In genomic region chr15:97726310-97726709, GRCm38 (mm10) we compare ENCODE assay signal across 23 mouse cellular contexts. TPM values are rescaled to one million over a fixed set of nuclear protein-coding genes. Genes with fewer than 3 reads are reported as not detected.
DNase-seq lines count a peak whose midpoint lies in the region; ATAC-seq and TF ChIP-seq lines count a peak whose summit lies in the region.
"Had no signal": no experiment of that assay in that cellular context is flagged by ENCODE, and none has a peak within 500 bp of the region (broad histone marks: within the 10 kb centered on the region; RNA-seq: fewer than 3 reads in every experiment).

No protein-coding gene starts in this region.

- no peak for ATAC-seq in hindbrain, embryonic 16.5 days
- ATAC-seq: CD4-positive, CD25-positive, alpha-beta regulatory T cell, adult 4 months; forebrain, embryonic 16.5 days; hindbrain, postnatal 0 days had no signal

- no peaks in the 10 kb centered on the region for H3K27me3 ChIP-seq in spleen, adult 2 months (ENCODE audit: control insufficient read depth, insufficient read depth, low read length)
- no peaks in the 10 kb centered on the region for H3K27me3 ChIP-seq in hindbrain, embryonic 16.5 days (replicated peaks; ENCODE audit: control insufficient read depth, insufficient read depth, low read length)
- H3K27me3 ChIP-seq: embryonic facial prominence, embryonic 12.5 days; embryonic facial prominence, embryonic 15.5 days; heart, embryonic 12.5 days; heart, embryonic 15.5 days; hindbrain, embryonic 13.5 days had no signal

- no peak for TF ChIP-seq CTCF in gastrocnemius, adult 2 months (IDR thresholded peaks at IDR 0.05)
- no peak for TF ChIP-seq CTCF in spleen, adult 2 months (IDR thresholded peaks at IDR 0.05; ENCODE audit: extremely low read depth, insufficient read depth, insufficient read length, insufficient replicate concordance)

- DNase-seq in gastrocnemius, adult 2 months: no peak
- DNase-seq in gastrocnemius, adult 8-10 months (ENCODE audit: low spot score in 2 of 2): no peak
- no peak for DNase-seq in spleen, adult 2 months (ENCODE audit: low read depth in 1 of 2, low spot score in 2 of 2)
- no peak for DNase-seq in spleen, postnatal 4 days (ENCODE audit: low spot score in 2 of 2)
- peak; percentile 33 for DNase-seq in thymus, postnatal 14 days
- no peak for DNase-seq in thymus, postnatal 25 days
- DNase-seq: adrenal gland, postnatal 14 days; B cell, adult 2 months; cerebellum, adult 11 months; cerebellum, adult 2 months; cerebellum, adult 9-11 months; cerebellum, postnatal 25 days had no signal

- no peak overlapping the region for H3K4me3 ChIP-seq in gastrocnemius, adult 2 months
- no peak overlapping the region for H3K4me3 ChIP-seq in spleen, adult 2 months (ENCODE audit: extremely low read depth, insufficient read depth, insufficient read length)
- no peak overlapping the region for H3K4me3 ChIP-seq in hindbrain, embryonic 16.5 days (ENCODE audit: low read length)
- H3K4me3 ChIP-seq: embryonic facial prominence, embryonic 12.5 days; embryonic facial prominence, embryonic 15.5 days; heart, embryonic 12.5 days; heart, embryonic 15.5 days; hindbrain, embryonic 10.5 days; hindbrain, embryonic 13.5 days had no signal

- no peak for TF ChIP-seq POLR2A in spleen, adult 2 months (IDR thresholded peaks at IDR 0.05; ENCODE audit: low read depth, low read length)

- no peaks in the 10 kb centered on the region for H3K36me3 ChIP-seq in spleen, adult 2 months (ENCODE audit: control insufficient read depth, insufficient read depth, low read length)
- no peaks in the 10 kb centered on the region for H3K36me3 ChIP-seq in hindbrain, embryonic 16.5 days (ENCODE audit: control insufficient read depth, insufficient read depth, low read length)
- H3K36me3 ChIP-seq: embryonic facial prominence, embryonic 12.5 days; embryonic facial prominence, embryonic 15.5 days; heart, embryonic 12.5 days; heart, embryonic 15.5 days; hindbrain, embryonic 10.5 days; hindbrain, embryonic 13.5 days had no signal

- H3K27ac ChIP-seq in gastrocnemius, adult 2 months: peak overlapping the region; percentile 77
- H3K27ac ChIP-seq in spleen, adult 2 months (ENCODE audit: insufficient read depth, low read length): peak overlapping the region; percentile 42; the same call in 1 of the 2 replicates
- no peak overlapping the region for H3K27ac ChIP-seq in hindbrain, embryonic 16.5 days (ENCODE audit: low read depth, low read length)
- H3K27ac ChIP-seq: embryonic facial prominence, embryonic 12.5 days; embryonic facial prominence, embryonic 15.5 days; heart, embryonic 15.5 days; hindbrain, embryonic 10.5 days; hindbrain, embryonic 13.5 days; hindbrain, postnatal 0 days had no signal

- no peak overlapping the region for H3K9ac ChIP-seq in hindbrain, embryonic 16.5 days (ENCODE audit: low read depth, low read length)
- H3K9ac ChIP-seq: embryonic facial prominence, embryonic 12.5 days; embryonic facial prominence, embryonic 15.5 days; heart, embryonic 12.5 days; heart, embryonic 15.5 days; hindbrain, embryonic 13.5 days had no signal

- intact Hi-C loops in gastrocnemius, adult 2 months (cut with DNase I): no loop called here

- peaks cover 25% of the 10 kb centered on the region; the same call in 1 of the 2 replicates for H3K4me1 ChIP-seq in spleen, adult 2 months (ENCODE audit: control insufficient read depth, insufficient read depth, insufficient read length)
- H3K4me1 ChIP-seq in hindbrain, embryonic 16.5 days (ENCODE audit: control insufficient read depth, insufficient read depth, low read depth, low read length): no peaks in the 10 kb centered on the region

- no peaks in the 10 kb centered on the region for H3K9me3 ChIP-seq in hindbrain, embryonic 16.5 days (ENCODE audit: control insufficient read depth, low read length)
- H3K9me3 ChIP-seq: embryonic facial prominence, embryonic 12.5 days; embryonic facial prominence, embryonic 15.5 days; heart, embryonic 12.5 days; heart, embryonic 15.5 days; hindbrain, embryonic 10.5 days; hindbrain, embryonic 13.5 days had no signal

- no peak overlapping the region for H3K4me2 ChIP-seq in hindbrain, embryonic 16.5 days (ENCODE audit: low read length)
- H3K4me2 ChIP-seq: embryonic facial prominence, embryonic 12.5 days; embryonic facial prominence, embryonic 15.5 days; heart, embryonic 12.5 days; heart, embryonic 15.5 days; hindbrain, embryonic 13.5 days had no signal

- WGBS in spleen, adult 2 months: 77% methylated on average over 13 of the region's 13 CpGs
- WGBS in hindbrain, embryonic 16.5 days: 77% methylated on average over 13 of the region's 13 CpGs

RNA-seq across cellular contexts. Expression of gene Endou, which starts 4.8 kb away (rescaled TPM):
- total RNA-seq in gastrocnemius, adult 2 months (2021): under 1 TPM; 0.13 to 0.22 TPM
- total RNA-seq in gastrocnemius, adult 8-10 months (2022): under 1 TPM; 0.19 to 0.49 (median 0.31) TPM
- 3.0 and 4.1 TPM in 2 replicates for polyA plus RNA-seq in spleen, adult 2 months (2012; rRNA removed)
- polyA plus RNA-seq in hindbrain, embryonic 16.5 days (2015; fragmentation: Nextera tagmentation; extraction: Ambion mirVana): 0.14 and 0.41 TPM in 2 replicates
- polyA plus RNA-seq: forebrain, embryonic 11.5 days had no signal

RNA-seq across cellular contexts. Expression of gene Rpap3, which starts 20.7 kb away (rescaled TPM):
- 10 to 100 TPM; 11.4 to 13.3 TPM for total RNA-seq in gastrocnemius, adult 2 months (2021)
- total RNA-seq in gastrocnemius, adult 8-10 months (2022): 10 to 100 TPM; 12.5 to 13.9 (median 12.8) TPM
- polyA plus RNA-seq in spleen, adult 2 months (2012; rRNA removed): 2.0 and 2.1 TPM in 2 replicates
- polyA plus RNA-seq in hindbrain, embryonic 16.5 days (2015; fragmentation: Nextera tagmentation; extraction: Ambion mirVana): 32.8 and 33.8 TPM in 2 replicates

RNA-seq across cellular contexts. Expression of gene Rapgef3, which starts 41.5 kb away (rescaled TPM):
- total RNA-seq in gastrocnemius, adult 2 months (2021): 10 to 100 TPM in 1 of 2 experiments, 1 to 10 TPM in 1; 9.8 to 13.6 TPM
- 1 to 10 TPM; 5.1 to 6.3 (median 5.5) TPM for total RNA-seq in gastrocnemius, adult 8-10 months (2022)
- 28.8 and 33.6 TPM in 2 replicates for polyA plus RNA-seq in spleen, adult 2 months (2012; rRNA removed)
- polyA plus RNA-seq in hindbrain, embryonic 16.5 days (2015; fragmentation: Nextera tagmentation; extraction: Ambion mirVana): 17.8 and 18.4 TPM in 2 replicates

RNA-seq across cellular contexts. Expression of gene Slc48a1, which starts 52.0 kb away (rescaled TPM):
- total RNA-seq in gastrocnemius, adult 2 months (2021): 10 to 100 TPM; 44.5 to 47.1 TPM
- 10 to 100 TPM; 40.0 to 52.7 (median 47.3) TPM for total RNA-seq in gastrocnemius, adult 8-10 months (2022)
- 94.0 and 117 TPM in 2 replicates for polyA plus RNA-seq in spleen, adult 2 months (2012; rRNA removed)
- polyA plus RNA-seq in hindbrain, embryonic 16.5 days (2015; fragmentation: Nextera tagmentation; extraction: Ambion mirVana): 118 and 122 TPM in 2 replicates
